Mouse (Mus musculus) effector memory CD4-positive, alpha-beta T cell, adult 7 months (primary cell): Measurements from ENCODE around the gene Lman2l. TPM values are rescaled to one million over a fixed set of nuclear protein-coding genes. Genes with fewer than 3 reads are reported as not detected.

Experiments
- polyA plus RNA-seq: library from polyadenylated mRNA; unstranded; fragments of 100-300 nt; shearing (Covaris generic); gene quantifications from one replicate; pipeline ENCODE4 v1.2.1, GENCODE M21; 2017

Lman2l gene
- 23.5 TPM for polyA plus RNA-seq

DNA sequence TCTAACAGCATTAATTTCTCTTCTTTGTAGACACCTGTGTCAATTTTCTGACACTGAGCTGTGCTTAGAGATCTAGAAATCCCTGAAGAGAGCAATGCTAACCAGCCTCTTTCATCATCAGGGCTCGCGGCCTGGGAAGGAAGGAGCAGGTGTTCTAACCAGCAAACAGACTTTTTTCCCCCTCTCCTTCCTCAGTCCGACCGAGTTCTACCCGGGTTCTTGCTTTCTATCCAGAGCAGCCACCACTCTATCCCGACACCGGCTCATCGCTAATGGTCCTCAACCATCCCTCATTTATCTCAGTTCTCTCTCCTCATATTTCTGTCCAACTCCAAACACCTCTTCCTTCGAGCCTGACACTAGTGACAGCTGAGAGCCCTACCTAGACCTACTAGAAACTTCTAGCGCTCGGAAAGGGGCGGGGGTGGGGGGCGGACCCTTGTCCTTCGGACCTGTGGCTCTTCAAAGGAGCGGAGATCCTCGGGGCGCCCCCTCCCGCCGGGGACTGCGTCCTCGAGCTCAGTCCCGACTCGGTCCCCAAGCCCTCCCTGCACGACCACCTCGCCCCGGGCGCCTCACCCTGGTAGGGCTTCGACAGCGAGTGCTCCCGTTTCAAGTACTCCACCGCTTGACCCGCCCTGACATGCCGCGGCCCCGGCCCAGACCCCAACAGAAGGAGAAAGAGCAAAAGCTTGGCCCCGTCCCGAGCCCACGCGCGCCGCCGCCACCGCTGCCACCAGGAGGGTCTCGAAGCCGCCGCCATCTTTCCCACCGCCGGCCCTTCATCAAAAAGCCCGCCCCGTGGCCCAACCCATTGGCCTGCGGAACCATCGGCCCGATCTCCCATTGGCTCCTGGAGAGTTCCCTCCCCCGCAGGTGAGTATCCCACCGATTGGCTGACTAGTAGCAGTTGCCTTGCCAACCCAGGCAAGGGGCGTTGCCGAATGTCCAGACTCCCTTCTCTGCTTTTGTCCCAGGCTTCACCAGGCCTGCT lies at the start of gene Lman2l:
Gene Lman2l (minus strand): TSS at position 801 of the 994 bp plus-strand sequence.

GRCm38 (mm10) chr1:36471181-36472105 lies 26.4 kb upstream of the Lman2l start, which contains the start of gene Cnnm4:
Gene Cnnm4 (plus strand): TSS chr1:36471620.

GRCm38 (mm10) chr1:36371934-36372845 lies 72.9 kb downstream of the Lman2l start, which contains the start of gene Fer1l5:
Gene Fer1l5 (plus strand): TSS chr1:36372291.

Other genes starting within 250 kb of the Lman2l start
- gene Uggt1, start 200.6 kb downstream of the Lman2l start, polyA plus RNA-seq: 77.7 TPM
- 512 TPM for gene Neurl3, start 170.6 kb downstream of the Lman2l start, polyA plus RNA-seq
- 674 TPM for gene Arid5a, start 137.5 kb downstream of the Lman2l start, polyA plus RNA-seq
- gene Kansl3, start 76.1 kb downstream of the Lman2l start, polyA plus RNA-seq: 65.8 TPM
- 1.0 TPM for gene Fer1l5, start 73.0 kb downstream of the Lman2l start, polyA plus RNA-seq
- 6.1 TPM for gene Cnnm4, start 26.3 kb upstream of the Lman2l start, polyA plus RNA-seq
- gene Cnnm3, start 66.6 kb upstream of the Lman2l start, polyA plus RNA-seq: 25.3 TPM
- gene Ankrd23, start 91.6 kb upstream of the Lman2l start, polyA plus RNA-seq: 14.7 TPM
- 1.9 TPM for gene Gm42417, start 94.2 kb upstream of the Lman2l start, polyA plus RNA-seq
- 23.1 TPM for gene Ankrd39, start 102.2 kb upstream of the Lman2l start, polyA plus RNA-seq
- gene Sema4c, start 113.1 kb upstream of the Lman2l start, polyA plus RNA-seq: 0.78 TPM
- 0.23 TPM for gene Fam178b, start 237.9 kb upstream of the Lman2l start, polyA plus RNA-seq
- 424 TPM for gene Cox5b, start 246.2 kb upstream of the Lman2l start, polyA plus RNA-seq